Mouse (Mus musculus) intestine, embryonic 16.5 days (tissue): Measurements from ENCODE around the gene Als2cr12. TPM values are rescaled to one million over a fixed set of nuclear protein-coding genes. Genes with fewer than 3 reads are reported as not detected.

Experiments used
- ATAC-seq: fragments of 200-750 bp; cut with Nextera tagmentation; 2 replicates; pipeline ENCODE4 v1.8.0; 2017; ENCODE audit warnings: moderate TSS enrichment, moderate library complexity
- H3K27ac ChIP-seq: fragments of 300-500 bp; sonication (generic); 2 replicates; pipeline ENCODE4 v1.5.1; 2014; ENCODE audit warnings: mild to moderate bottlenecking, low read length
- H3K27me3 ChIP-seq: fragments of 300-500 bp; sonication (generic); replicated peaks from 2 replicates; pipeline ENCODE4 v1.6.1; 2014; ENCODE audit warnings: low read length, control low read depth, mixed read lengths; ENCODE audit not compliant: control insufficient read depth, insufficient read depth
- H3K36me3 ChIP-seq: fragments of 300-500 bp; sonication (generic); 2 replicates; pipeline ENCODE4 v1.6.1; 2014; ENCODE audit warnings: low read length, control low read depth; ENCODE audit not compliant: control insufficient read depth, insufficient read depth
- H3K4me1 ChIP-seq: fragments of 300-500 bp; sonication (generic); 2 replicates; pipeline ENCODE4 v1.6.1; 2014; ENCODE audit warnings: low read length, control low read depth, mixed read lengths; ENCODE audit not compliant: control insufficient read depth, insufficient read depth
- H3K4me2 ChIP-seq: fragments of 300-500 bp; sonication (generic); 2 replicates; pipeline ENCODE4 v1.6.1; 2014; ENCODE audit warnings: low read depth, low read length, control low read depth
- H3K4me3 ChIP-seq: fragments of 300-500 bp; sonication (generic); 2 replicates; pipeline ENCODE4 v1.5.1; 2014; ENCODE audit warnings: mild to moderate bottlenecking, low read length
- H3K9ac ChIP-seq: fragments of 300-500 bp; sonication (generic); 2 replicates; pipeline ENCODE4 v1.6.1; 2014; ENCODE audit warnings: low read depth, low read length
- H3K9me3 ChIP-seq: fragments of 300-500 bp; sonication (generic); 2 replicates; pipeline ENCODE4 v1.6.1; 2016; ENCODE audit warnings: low read length, control low read depth; ENCODE audit not compliant: control insufficient read depth
- WGBS: fragments of 180-500 bp; shearing (Covaris S2); extraction: QIAGEN DNeasy Blood & Tissue Kit; methylation state at CpG from one replicate; pipeline ENCODE4 v1.1.7; 2014; 5-methylcytosine and 5-hydroxymethylcytosine counted together
- polyA plus RNA-seq: library from polyadenylated mRNA; unstranded; fragments of >200 nt; fragmentation: Nextera tagmentation; extraction: Ambion mirVana; gene quantifications from 2 replicates; pipeline ENCODE4 v1.2.1, GENCODE M21; 2015

Gene Als2cr12
- polyA plus RNA-seq, 1 experiment from 2014 or later, result 1.8 TPM

DNA sequence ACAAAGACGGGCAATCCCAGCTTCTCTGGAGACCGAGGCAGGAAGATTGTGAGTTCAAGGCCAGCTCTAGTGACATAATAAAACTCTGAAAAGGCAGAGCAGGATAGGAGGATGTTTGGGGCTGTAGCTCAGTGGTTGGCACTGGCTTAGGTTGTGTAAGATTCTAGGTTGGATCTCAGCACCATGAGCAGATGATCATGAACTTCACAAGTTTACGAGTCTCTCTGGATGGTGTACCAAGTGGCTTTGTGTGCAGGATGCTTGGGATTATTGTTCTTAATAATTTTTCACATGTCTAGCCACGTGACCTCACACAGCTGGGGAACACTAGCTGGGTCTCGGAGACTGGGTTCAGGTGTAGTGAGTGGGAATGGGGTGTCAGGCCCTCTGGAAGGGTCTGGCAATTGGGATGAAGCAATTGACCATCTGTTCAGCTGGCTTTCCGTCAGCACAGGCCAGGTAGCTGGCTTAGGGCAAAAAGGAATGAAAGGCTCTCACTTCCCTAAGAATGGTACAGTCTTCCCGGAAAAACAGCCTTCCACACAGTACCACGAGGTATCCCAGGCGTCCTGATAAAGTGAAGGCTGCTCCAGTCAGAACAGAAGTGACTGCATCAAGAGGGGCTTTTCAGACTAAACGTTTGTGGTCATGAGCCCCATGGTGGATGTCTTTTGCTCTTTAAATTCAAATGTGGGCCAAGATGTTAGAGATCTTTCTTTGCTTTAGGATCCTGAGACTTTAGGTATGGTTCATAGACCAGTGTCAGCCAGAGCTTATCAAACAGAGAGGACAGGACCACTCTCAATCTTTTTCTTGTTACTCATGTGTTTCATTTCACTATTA is 32.2 kb upstream of the Als2cr12 start:
- Histone ChIP-seq H3K4me2 (no peak overlapping the region), H3K9me3 (no peaks in the 10 kb centered on the region), H3K9ac (no peak overlapping the region), H3K4me1 (no peaks in the 10 kb centered on the region), H3K27ac (no peak overlapping the region), H3K27me3 (no peaks in the 10 kb centered on the region), H3K4me3 (no peak overlapping the region), H3K36me3 (peaks cover 3% of the 10 kb centered on the region; the same call in 1 of the 2 replicates)
- no peak for ATAC-seq
- WGBS, result 92% methylated on average over 10 of the region's 10 CpGs

DNA sequence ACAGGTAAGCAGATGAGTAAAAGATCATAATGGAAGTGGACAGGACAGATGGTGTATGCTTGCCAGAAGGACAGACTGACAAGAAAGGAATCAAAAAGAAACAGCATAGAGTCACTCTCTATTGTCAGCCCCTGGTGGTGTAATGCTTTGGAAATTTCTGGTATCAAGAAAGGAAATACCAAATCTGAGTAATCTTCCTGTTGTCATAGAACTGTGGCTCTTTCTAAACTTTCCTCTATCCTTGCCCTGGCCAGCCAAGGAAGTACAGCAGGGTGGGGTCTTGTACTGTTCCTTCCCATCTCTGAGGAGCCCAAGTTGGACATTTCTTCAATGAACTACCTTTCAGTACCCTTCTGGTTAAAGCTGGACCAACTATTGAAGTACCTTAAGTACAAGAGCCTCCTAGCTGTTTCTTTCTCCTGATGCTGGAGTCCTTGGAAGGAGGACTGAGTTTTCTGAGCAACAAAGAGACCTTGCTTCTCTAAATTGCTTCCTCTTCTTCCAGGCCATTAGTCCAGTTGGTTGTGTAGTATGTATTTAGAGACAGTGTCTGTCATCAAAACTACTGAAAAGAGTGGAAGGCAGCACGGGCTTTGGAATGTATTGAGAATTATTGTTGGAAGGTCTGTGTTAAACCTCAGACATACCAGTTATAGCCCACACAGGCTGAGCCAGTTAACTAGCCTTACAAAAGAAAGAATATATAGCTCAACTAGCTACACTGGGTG is 31.4 kb upstream of the Als2cr12 start:
- Histone ChIP-seq H3K36me3 (peaks cover 3% of the 10 kb centered on the region; the same call in 1 of the 2 replicates), H3K4me1 (no peaks in the 10 kb centered on the region), H3K9ac (no peak overlapping the region), H3K4me3 (no peak overlapping the region), H3K27me3 (no peaks in the 10 kb centered on the region), H3K4me2 (no peak overlapping the region), H3K27ac (no peak overlapping the region), H3K9me3 (no peaks in the 10 kb centered on the region)
- WGBS, result 91% methylated on average over 1 of the region's 1 CpGs
- no peak for ATAC-seq

DNA sequence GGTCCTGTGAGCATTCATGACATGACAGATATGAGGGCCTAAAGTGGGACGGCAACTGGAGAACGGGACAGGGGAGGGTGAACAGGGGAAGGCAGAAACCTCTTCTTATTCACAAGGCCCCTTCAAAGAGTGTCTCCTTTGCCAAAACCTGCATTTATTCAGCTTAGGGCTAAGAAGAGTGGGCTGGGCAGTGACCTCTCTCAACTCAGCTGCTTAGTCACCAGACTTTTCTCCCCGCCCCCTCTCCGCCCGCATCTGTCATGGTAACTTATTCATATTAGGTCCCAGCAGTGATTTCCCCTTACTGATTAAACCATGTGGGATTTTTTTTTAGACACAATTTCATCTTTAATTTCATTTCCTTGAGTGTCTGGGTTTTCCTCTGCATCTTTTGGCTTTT is 30.0 kb upstream of the Als2cr12 start:
- Histone ChIP-seq H3K9me3 (no peaks in the 10 kb centered on the region), H3K4me3 (no peak overlapping the region), H3K36me3 (peaks cover 7% of the 10 kb centered on the region; the same call in 1 of the 2 replicates), H3K27me3 (no peaks in the 10 kb centered on the region), H3K9ac (no peak overlapping the region), H3K27ac (no peak overlapping the region), H3K4me2 (no peak overlapping the region), H3K4me1 (no peaks in the 10 kb centered on the region)
- ATAC-seq, result no peak
- 87% methylated on average over 5 of the region's 5 CpGs for WGBS

DNA sequence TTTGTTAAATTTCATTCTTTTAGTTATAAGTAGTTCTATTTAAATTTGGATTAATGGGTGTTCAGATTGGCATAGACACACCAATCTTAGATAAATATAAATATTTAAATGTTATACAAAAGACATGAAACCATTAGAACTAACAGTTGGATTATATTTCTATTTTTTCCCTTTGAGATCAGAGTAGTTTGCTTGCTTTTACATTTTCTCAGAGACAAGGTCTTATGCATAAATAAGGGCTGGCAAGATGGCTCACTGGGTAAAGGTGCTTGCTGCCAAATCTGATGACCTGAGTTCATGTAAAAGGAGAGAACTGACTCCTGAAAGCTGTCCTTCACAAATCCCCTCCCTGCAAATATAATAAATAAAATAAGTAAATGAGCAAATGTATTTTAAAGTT is 29.3 kb upstream of the Als2cr12 start:
- Histone ChIP-seq H3K4me1 (no peaks in the 10 kb centered on the region), H3K36me3 (peaks cover 7% of the 10 kb centered on the region; the same call in 1 of the 2 replicates), H3K9me3 (no peaks in the 10 kb centered on the region), H3K27ac (no peak overlapping the region), H3K9ac (no peak overlapping the region), H3K4me3 (no peak overlapping the region), H3K4me2 (no peak overlapping the region), H3K27me3 (no peaks in the 10 kb centered on the region)
- no peak for ATAC-seq

DNA sequence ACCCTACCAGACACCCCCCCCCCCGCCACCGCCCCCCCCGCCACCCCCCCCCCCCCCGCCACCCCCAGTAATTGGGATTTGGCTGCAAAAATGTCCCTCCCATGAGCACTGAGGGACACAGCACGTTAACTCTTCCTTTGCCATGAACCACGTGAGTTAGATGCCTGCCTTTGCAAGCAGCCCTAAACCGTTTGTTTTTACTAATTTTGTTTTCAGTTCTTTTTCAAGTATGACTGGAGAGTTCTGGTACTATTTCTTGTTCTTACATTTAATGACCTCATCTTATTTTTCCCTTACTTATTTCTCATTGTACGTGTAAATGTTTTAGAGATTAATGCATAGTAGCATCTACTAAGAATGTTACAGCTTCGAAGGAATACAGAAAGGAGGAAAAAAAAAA is 28.7 kb upstream of the Als2cr12 start:
- H3K36me3 ChIP-seq, result peaks cover 7% of the 10 kb centered on the region; the same call in 1 of the 2 replicates
- 71% methylated on average over 5 of the region's 9 CpGs for WGBS

DNA sequence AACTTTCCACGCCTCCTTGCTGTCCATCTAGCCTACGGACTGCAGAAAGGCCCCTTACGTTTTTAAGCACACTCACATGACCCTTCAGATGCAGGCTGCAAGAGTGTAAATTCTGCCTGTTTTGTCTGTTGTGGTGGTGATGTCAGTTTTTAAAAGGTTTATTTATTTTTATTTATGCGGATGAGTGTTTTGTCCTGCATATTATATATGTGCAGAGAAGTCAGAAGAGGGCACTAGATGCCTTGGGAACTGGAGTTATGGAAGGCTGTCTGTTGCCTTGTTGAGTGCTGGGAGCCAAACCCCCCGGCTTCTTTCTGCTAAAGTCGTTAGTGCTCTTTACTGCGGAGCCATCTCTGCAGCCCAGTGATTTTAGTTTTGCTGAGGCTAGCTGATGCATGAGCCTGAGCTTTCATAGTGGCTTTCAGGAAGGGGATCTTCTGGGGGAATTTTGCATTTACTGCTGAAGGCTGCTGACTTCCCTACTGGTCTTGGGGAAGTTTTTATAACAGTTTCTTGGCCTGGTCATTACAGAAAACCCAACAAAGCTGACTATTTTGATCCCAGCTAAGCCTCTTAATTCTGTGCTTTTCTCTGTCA is 28.1 kb upstream of the Als2cr12 start:
- no peak overlapping the region for H3K9ac ChIP-seq
- peaks cover 7% of the 10 kb centered on the region; the same call in 1 of the 2 replicates for H3K36me3 ChIP-seq
- H3K27me3 ChIP-seq, result no peaks in the 10 kb centered on the region

More for the DNA sequence above, 28.7 kb upstream of the Als2cr12 start:
- Histone ChIP-seq H3K27ac (no peak overlapping the region), H3K4me1 (no peaks in the 10 kb centered on the region), H3K9me3 (no peaks in the 10 kb centered on the region), H3K27me3 (no peaks in the 10 kb centered on the region), H3K4me2 (no peak overlapping the region), H3K4me3 (no peak overlapping the region), H3K9ac (no peak overlapping the region)
- no peak for ATAC-seq

DNA sequence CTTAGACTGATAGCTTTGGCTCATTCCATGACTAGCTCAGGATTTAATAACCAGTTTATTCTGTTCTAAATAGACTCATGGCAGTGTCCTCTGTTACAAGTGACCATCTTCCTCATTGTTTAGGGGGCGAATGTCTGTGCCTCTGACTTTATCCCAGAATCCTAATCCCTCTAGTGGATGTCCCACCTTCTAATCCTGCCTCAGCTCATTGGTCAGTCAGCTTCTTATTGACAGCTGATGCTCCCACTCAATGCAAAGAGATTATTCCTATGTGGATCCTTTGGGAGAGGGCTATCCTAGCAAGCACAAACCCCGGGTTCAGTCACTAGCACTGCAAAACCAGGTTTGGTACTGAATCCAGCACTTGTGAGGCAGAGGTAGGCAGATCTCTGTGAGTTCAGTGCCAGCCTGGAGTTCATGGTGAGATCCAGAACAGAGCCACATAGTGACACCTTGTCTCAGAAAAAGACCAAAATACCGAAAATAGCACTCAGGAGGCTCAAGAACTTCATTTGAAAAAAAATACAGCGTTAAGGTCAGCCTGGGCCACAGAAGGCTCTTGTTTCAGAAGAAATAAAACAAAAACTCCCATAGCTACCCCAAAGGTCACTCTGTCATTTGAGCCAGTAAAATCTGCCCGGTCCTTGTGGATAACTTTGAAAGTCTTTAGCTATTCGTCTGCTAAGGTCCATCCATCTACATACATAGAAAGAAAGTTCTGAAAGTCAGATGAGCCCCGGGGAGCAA is 27.4 kb upstream of the Als2cr12 start:
- H3K9me3 ChIP-seq, result no peaks in the 10 kb centered on the region
- H3K27me3 ChIP-seq, result no peaks in the 10 kb centered on the region
- H3K9ac ChIP-seq, result no peak overlapping the region
- H3K4me2 ChIP-seq, result no peak overlapping the region
- H3K27ac ChIP-seq, result no peak overlapping the region
- no peaks in the 10 kb centered on the region; the same call in 1 of the 2 replicates for H3K4me1 ChIP-seq
- ATAC-seq, result no peak
- whole genome bisulfite sequencing, result 72% methylated on average over 7 of the region's 7 CpGs
- H3K4me3 ChIP-seq, result no peak overlapping the region
- peaks cover 4% of the 10 kb centered on the region; the same call in 1 of the 2 replicates for H3K36me3 ChIP-seq

More for the DNA sequence above, 28.1 kb upstream of the Als2cr12 start:
- 64% methylated on average over 7 of the region's 7 CpGs for WGBS
- H3K4me1 ChIP-seq, result no peaks in the 10 kb centered on the region; the same call in 1 of the 2 replicates
- H3K9me3 ChIP-seq, result no peaks in the 10 kb centered on the region
- no peak overlapping the region for H3K27ac ChIP-seq
- ATAC-seq, result no peak
- H3K4me3 ChIP-seq, result no peak overlapping the region
- no peak overlapping the region for H3K4me2 ChIP-seq

DNA sequence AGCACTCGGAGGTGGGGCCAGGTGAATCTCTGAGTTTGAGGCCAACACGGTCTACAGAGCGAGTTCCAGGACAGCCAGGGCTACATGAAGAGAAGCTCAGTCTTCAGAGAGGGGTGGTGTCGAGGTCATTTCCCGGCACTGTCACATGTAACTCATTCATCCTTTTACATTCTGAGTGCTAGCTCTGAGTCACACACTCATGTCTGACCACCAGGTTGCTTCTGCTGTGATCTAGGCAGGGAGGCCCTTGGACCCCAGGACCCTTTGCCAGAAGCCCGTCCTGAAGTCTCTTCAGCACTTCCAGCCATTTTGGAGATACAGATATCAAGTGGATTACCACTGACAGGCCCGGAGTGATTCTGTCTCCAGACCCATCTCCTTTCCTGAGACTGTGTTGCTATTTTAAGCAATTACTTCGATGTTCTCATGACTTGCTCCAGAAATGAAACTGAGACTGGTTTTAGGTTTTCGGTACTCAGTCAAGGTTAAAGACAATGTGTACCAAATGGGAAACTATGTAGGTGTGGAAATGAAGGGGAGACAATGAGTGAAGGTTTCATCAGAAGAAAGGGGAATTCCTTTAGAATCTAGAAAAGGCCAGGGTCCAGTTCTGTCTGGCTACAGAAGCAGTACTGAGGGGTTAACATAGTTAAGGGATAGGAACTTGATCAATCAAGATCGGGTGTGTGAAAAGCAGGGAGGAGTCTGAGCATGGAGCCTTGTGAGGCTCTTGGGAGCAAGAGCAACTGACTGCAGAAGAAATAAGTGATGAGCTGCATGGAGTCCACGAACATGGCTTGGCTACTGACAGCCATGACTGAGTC is 26.5 kb upstream of the Als2cr12 start:
- peaks cover 7% of the 10 kb centered on the region; the same call in 1 of the 2 replicates for H3K36me3 ChIP-seq
- H3K27ac ChIP-seq, result no peak overlapping the region
- H3K4me1 ChIP-seq, result no peaks in the 10 kb centered on the region; the same call in 1 of the 2 replicates
- WGBS, result 86% methylated on average over 11 of the region's 11 CpGs
- no peaks in the 10 kb centered on the region for H3K27me3 ChIP-seq
- no peak for ATAC-seq
- H3K4me2 ChIP-seq, result no peak overlapping the region
- H3K4me3 ChIP-seq, result no peak overlapping the region
- no peaks in the 10 kb centered on the region for H3K9me3 ChIP-seq
- H3K9ac ChIP-seq, result no peak overlapping the region
